Mouse (Mus musculus) liver, embryonic 11.5 days (tissue): Measurements from ENCODE around the gene Mex3a. TPM values are rescaled to one million over a fixed set of nuclear protein-coding genes. Genes with fewer than 3 reads are reported as not detected.
"Not testable (repeated sequence)": the region's sequence is repeated elsewhere in the genome, so short reads cannot be mapped to it uniquely, and the experiment has no call there.

Source experiments
- ATAC-seq: fragments of 200-750 bp; cut with Nextera tagmentation; replicated peaks from 2 replicates; pipeline ENCODE4 v1.8.0; 2017; ENCODE audit warnings: moderate number of reproducible peaks, mild to moderate bottlenecking, moderate TSS enrichment, moderate library complexity; ENCODE audit not compliant: low FRiP score
- DNase-seq: peaks from one replicate; pipeline ENCODE4 v3.0.0-alpha.2; 2017; ENCODE audit warnings: low spot score
- H3K27ac ChIP-seq: fragments of 300-500 bp; sonication (generic); 2 replicates; pipeline ENCODE4 v1.5.1; 2014; ENCODE audit warnings: mild to moderate bottlenecking, low read depth, low read length, control low read depth
- H3K27me3 ChIP-seq: fragments of 300-500 bp; sonication (generic); replicated peaks from 2 replicates; pipeline ENCODE4 v1.6.1; 2014; ENCODE audit warnings: low read length, mixed read lengths; ENCODE audit not compliant: control insufficient read depth, insufficient read depth
- H3K36me3 ChIP-seq: fragments of 300-500 bp; sonication (generic); 2 replicates; pipeline ENCODE4 v1.6.1; 2014; ENCODE audit warnings: mild to moderate bottlenecking, low read length, moderate library complexity, mixed read lengths; ENCODE audit not compliant: control insufficient read depth, insufficient read depth
- H3K4me1 ChIP-seq: fragments of 300-500 bp; sonication (generic); replicated peaks from 2 replicates; pipeline ENCODE4 v1.6.1; 2014; ENCODE audit warnings: low read length, mixed read lengths; ENCODE audit not compliant: control insufficient read depth, insufficient read depth
- H3K4me2 ChIP-seq: fragments of 300-500 bp; sonication (generic); 2 replicates; pipeline ENCODE4 v1.6.1; 2014; ENCODE audit warnings: mild to moderate bottlenecking, control low read depth, moderate library complexity
- H3K4me3 ChIP-seq: fragments of 300-500 bp; sonication (generic); 2 replicates; pipeline ENCODE4 v1.5.1; 2014; ENCODE audit warnings: low read depth, low read length, control low read depth
- H3K9ac ChIP-seq: fragments of 300-500 bp; sonication (generic); 2 replicates; pipeline ENCODE4 v1.6.1; 2014; ENCODE audit warnings: low read depth, low read length, control low read depth
- H3K9me3 ChIP-seq: fragments of 300-500 bp; sonication (generic); 2 replicates; pipeline ENCODE4 v1.6.1; 2016; ENCODE audit warnings: low read length, inconsistent platforms, mixed read lengths; ENCODE audit not compliant: control insufficient read depth
- WGBS: fragments of 180-500 bp; shearing (Covaris S2); extraction: QIAGEN DNeasy Blood & Tissue Kit; methylation state at CpG from one replicate; pipeline ENCODE4 v1.1.7; 2014; 5-methylcytosine and 5-hydroxymethylcytosine counted together
- polyA plus RNA-seq: library from polyadenylated mRNA; unstranded; fragments of >200 nt; fragmentation: Nextera tagmentation; extraction: Ambion mirVana; gene quantifications from 2 replicates; pipeline ENCODE4 v1.2.1, GENCODE M21; 2014

The Mex3a gene
- polyA plus RNA-seq, 1 experiment from 2014 or later = 10.2 TPM

GRCm38 (mm10) chr3:88571856-88572255 lies 39.7 kb downstream of the Mex3a start:
- Histone ChIP-seq H3K9me3 (no peaks in the 10 kb centered on the region), H3K27ac (no peak overlapping the region), H3K4me1 (no peaks in the 10 kb centered on the region), H3K9ac (no peak overlapping the region), H3K4me3 (no peak overlapping the region), H3K4me2 (no peak overlapping the region), H3K36me3 (peaks cover 23% of the 10 kb centered on the region), H3K27me3 (no peaks in the 10 kb centered on the region)
- DNase-seq (no peak), ATAC-seq (no peak)
- WGBS = 91% methylated on average over 1 of the region's 1 CpGs

- no peak for ATAC-seq
- Histone ChIP-seq H3K4me3 (no peak overlapping the region), H3K9me3 (no peaks in the 10 kb centered on the region), H3K27ac (no peak overlapping the region), H3K36me3 (peaks cover 16% of the 10 kb centered on the region), H3K27me3 (no peaks in the 10 kb centered on the region), H3K4me1 (no peaks in the 10 kb centered on the region), H3K9ac (no peak overlapping the region), H3K4me2 (no peak overlapping the region)
- DNase-seq = no peak
- 68% methylated on average over 2 of the region's 2 CpGs for WGBS
These were observed 40.6 kb downstream of the Mex3a start for GRCm38 (mm10) chr3:88572835-88573234.

GRCm38 (mm10) chr3:88573810-88574209 lies 41.6 kb downstream of the Mex3a start:
- ATAC-seq = no peak
- Histone ChIP-seq H3K27ac (no peak overlapping the region), H3K9me3 (no peaks in the 10 kb centered on the region), H3K36me3 (peaks cover 6% of the 10 kb centered on the region), H3K4me1 (0 out of 2 replicates have a peak, but pooled peaks cover 2% of the 10 kb centered on the region), H3K9ac (no peak overlapping the region), H3K4me3 (no peak overlapping the region), H3K4me2 (no peak overlapping the region), H3K27me3 (no peaks in the 10 kb centered on the region)
- WGBS = 79% methylated on average over 2 of the region's 2 CpGs
- no peak for DNase-seq

- no peak within 1 kb of the TSS for H3K9ac ChIP-seq
- no peaks in the 10 kb centered on the region for H3K36me3 ChIP-seq
- H3K4me2 ChIP-seq = no peak within 1 kb of the TSS
- WGBS = 77% methylated on average over 3 of the region's 3 CpGs
- no peak for ATAC-seq
- H3K9me3 ChIP-seq = no peaks in the 10 kb centered on the region
- no peaks in the 10 kb centered on the region for H3K27me3 ChIP-seq
- H3K27ac ChIP-seq = no peak within 1 kb of the TSS
- peaks cover 5% of the 10 kb centered on the region; the same call in 1 of the 2 replicates for H3K4me1 ChIP-seq
- no peak for DNase-seq
- no peak within 1 kb of the TSS for H3K4me3 ChIP-seq
These were observed 43.3 kb downstream of the Mex3a start, which contains the start of gene Ssr2 for GRCm38 (mm10) chr3:88575540-88575939. Gene Ssr2, plus strand, starts transcription at chr3:88575876.

GRCm38 (mm10) chr3:88577846-88578245 lies 45.7 kb downstream of the Mex3a start:
- not testable (repeated sequence) for DNase-seq, H3K4me1 ChIP-seq, H3K27ac ChIP-seq, H3K27me3 ChIP-seq, ATAC-seq, H3K4me3 ChIP-seq, H3K9ac ChIP-seq, H3K4me2 ChIP-seq, H3K9me3 ChIP-seq
- 82% methylated on average over 5 of the region's 5 CpGs for WGBS
- H3K36me3 ChIP-seq = peaks cover 14% of the 10 kb centered on the region

GRCm38 (mm10) chr3:88578498-88579424 lies 46.6 kb downstream of the Mex3a start:
- H3K4me3 ChIP-seq = peak overlapping the region; percentile 94
- H3K36me3 ChIP-seq = peaks cover 23% of the 10 kb centered on the region
- H3K4me2 ChIP-seq = peak overlapping the region; percentile 90
- no peak for DNase-seq
- H3K9me3 ChIP-seq = no peaks in the 10 kb centered on the region
- H3K9ac ChIP-seq = peak overlapping the region; percentile 95
- 40% methylated on average over 8 of the region's 8 CpGs for WGBS
- no peak for ATAC-seq
- peaks cover 5% of the 10 kb centered on the region; the same call in 1 of the 2 replicates for H3K4me1 ChIP-seq
- H3K27ac ChIP-seq = no peak overlapping the region
- no peaks in the 10 kb centered on the region for H3K27me3 ChIP-seq

GRCm38 (mm10) chr3:88579454-88580117 lies 47.4 kb downstream of the Mex3a start:
- ATAC-seq = peak; percentile 88
- under 1% methylated on average over 34 of the region's 34 CpGs for WGBS

GRCm38 (mm10) chr3:88585769-88586168 lies 53.6 kb downstream of the Mex3a start:
- DNase-seq (no peak), ATAC-seq (no peak)
- Histone ChIP-seq H3K27ac (no peak overlapping the region), H3K27me3 (no peaks in the 10 kb centered on the region), H3K9ac (no peak overlapping the region), H3K4me2 (no peak overlapping the region), H3K4me3 (no peak overlapping the region), H3K36me3 (peaks cover 54% of the 10 kb centered on the region), H3K4me1 (no peaks in the 10 kb centered on the region), H3K9me3 (no peaks in the 10 kb centered on the region)
- WGBS = 89% methylated on average over 6 of the region's 6 CpGs

More at GRCm38 (mm10) chr3:88579454-88580117, 47.4 kb downstream of the Mex3a start:
- peaks cover 5% of the 10 kb centered on the region; the same call in 1 of the 2 replicates for H3K4me1 ChIP-seq
- peak overlapping the region; percentile 73 for H3K27ac ChIP-seq
- H3K9me3 ChIP-seq = no peaks in the 10 kb centered on the region
- H3K4me3 ChIP-seq = peak overlapping the region; percentile 94
- peak; percentile 81 for DNase-seq
- H3K27me3 ChIP-seq = no peaks in the 10 kb centered on the region
- peaks cover 26% of the 10 kb centered on the region for H3K36me3 ChIP-seq
- H3K9ac ChIP-seq = peak overlapping the region; percentile 95
- H3K4me2 ChIP-seq = peak overlapping the region; percentile 90
